ENCODE assay signal across 28 mouse cellular contexts in the genomic region with DNA sequence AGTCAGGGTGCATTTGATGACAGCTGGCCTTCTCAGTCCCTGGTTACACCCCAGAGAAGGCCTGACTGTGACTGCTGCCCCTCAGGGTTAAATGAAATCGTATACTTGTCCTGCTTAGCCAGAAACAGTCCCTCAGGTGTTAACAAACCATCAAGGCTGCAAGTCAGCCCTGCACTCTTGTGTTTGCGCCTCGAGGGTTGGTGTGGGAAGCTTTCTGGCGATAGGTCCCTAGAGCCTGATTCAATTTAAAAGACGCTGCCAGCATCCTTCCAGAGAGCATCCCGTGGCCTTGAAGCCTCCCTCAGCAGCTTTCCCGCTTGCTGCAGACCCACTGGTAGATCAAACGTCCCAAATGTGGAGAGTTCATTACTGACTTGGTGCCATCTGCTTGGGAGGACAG. TPM values are rescaled to one million over a fixed set of nuclear protein-coding genes. Genes with fewer than 3 reads are reported as not detected.
DNase-seq lines count a peak whose midpoint lies in the region; ATAC-seq and TF ChIP-seq lines count a peak whose summit lies in the region.
"Had no signal": no experiment of that assay in that cellular context is flagged by ENCODE, and none has a peak within 500 bp of the region (broad histone marks: within the 10 kb centered on the region; RNA-seq: fewer than 3 reads in every experiment).

No protein-coding gene starts in this region.

- H3K9ac ChIP-seq in embryonic facial prominence, embryonic 13.5 days, result no peak overlapping the region
- H3K9ac ChIP-seq in hindbrain, postnatal 0 days (replicated peaks; ENCODE audit: low read length), result no peak overlapping the region
- no peak overlapping the region; the same call in 1 of the 2 replicates for H3K9ac ChIP-seq in hindbrain, embryonic 16.5 days (ENCODE audit: low read depth, low read length)
- H3K9ac ChIP-seq: forebrain, embryonic 12.5 days; heart, embryonic 13.5 days; liver, embryonic 14.5 days; midbrain, embryonic 13.5 days; neural tube, embryonic 13.5 days had no signal

- H3K4me1 ChIP-seq in embryonic facial prominence, embryonic 13.5 days, result peaks cover 24% of the 10 kb centered on the region
- H3K4me1 ChIP-seq in embryonic facial prominence, embryonic 10.5 days, result peaks cover 39% of the 10 kb centered on the region
- no peaks in the 10 kb centered on the region for H3K4me1 ChIP-seq in hindbrain, postnatal 0 days (ENCODE audit: insufficient read depth, low read length)
- H3K4me1 ChIP-seq in hindbrain, embryonic 16.5 days (ENCODE audit: control insufficient read depth, insufficient read depth, low read depth, low read length), result no peaks in the 10 kb centered on the region

- no peaks in the 10 kb centered on the region for H3K9me3 ChIP-seq in embryonic facial prominence, embryonic 13.5 days
- H3K9me3 ChIP-seq in embryonic facial prominence, embryonic 10.5 days, result no peaks in the 10 kb centered on the region
- no peaks in the 10 kb centered on the region for H3K9me3 ChIP-seq in hindbrain, postnatal 0 days (ENCODE audit: low read length)
- no peaks in the 10 kb centered on the region for H3K9me3 ChIP-seq in hindbrain, embryonic 16.5 days (ENCODE audit: control insufficient read depth, low read length)
- H3K9me3 ChIP-seq: forebrain, embryonic 12.5 days; G1E; heart, embryonic 13.5 days; midbrain, embryonic 13.5 days; neural tube, embryonic 13.5 days had no signal

- H3K4me2 ChIP-seq in embryonic facial prominence, embryonic 13.5 days, result no peak overlapping the region
- H3K4me2 ChIP-seq in hindbrain, postnatal 0 days (ENCODE audit: low read depth, low read length), result no peak overlapping the region
- H3K4me2 ChIP-seq in hindbrain, embryonic 16.5 days (ENCODE audit: low read length), result no peak overlapping the region
- H3K4me2 ChIP-seq: forebrain, embryonic 12.5 days; heart, embryonic 13.5 days; midbrain, embryonic 13.5 days; neural tube, embryonic 13.5 days had no signal

- H3K27ac ChIP-seq in embryonic facial prominence, embryonic 13.5 days, result 0 out of 2 replicates have a peak overlapping the region, but pooled peaks have one; percentile 3
- H3K27ac ChIP-seq in embryonic facial prominence, embryonic 10.5 days (replicated peaks), result no peak overlapping the region; the same call in 1 of the 2 replicates
- no peak overlapping the region for H3K27ac ChIP-seq in hindbrain, postnatal 0 days
- H3K27ac ChIP-seq in hindbrain, embryonic 16.5 days (ENCODE audit: low read depth, low read length), result no peak overlapping the region; the same call in 1 of the 2 replicates
- H3K27ac ChIP-seq: forebrain, embryonic 12.5 days; heart, embryonic 13.5 days; liver, embryonic 14.5 days; macrophage; midbrain, embryonic 13.5 days; neural tube, embryonic 13.5 days had no signal

- no peak overlapping the region for H3K4me3 ChIP-seq in embryonic facial prominence, embryonic 13.5 days
- H3K4me3 ChIP-seq in embryonic facial prominence, embryonic 10.5 days, result no peak overlapping the region
- no peak overlapping the region for H3K4me3 ChIP-seq in hindbrain, postnatal 0 days (ENCODE audit: low read length)
- H3K4me3 ChIP-seq in hindbrain, embryonic 16.5 days (ENCODE audit: low read length), result no peak overlapping the region
- H3K4me3 ChIP-seq: forebrain, embryonic 12.5 days; heart, embryonic 13.5 days; midbrain, embryonic 13.5 days; neural tube, embryonic 13.5 days had no signal

- H3K27me3 ChIP-seq in embryonic facial prominence, embryonic 13.5 days, result no peaks in the 10 kb centered on the region
- H3K27me3 ChIP-seq in embryonic facial prominence, embryonic 10.5 days (replicated peaks; ENCODE audit: low read depth, poor library complexity, severe bottlenecking), result peaks cover 20% of the 10 kb centered on the region
- H3K27me3 ChIP-seq in hindbrain, postnatal 0 days (ENCODE audit: insufficient read depth, low read length), result no peaks in the 10 kb centered on the region
- no peaks in the 10 kb centered on the region for H3K27me3 ChIP-seq in hindbrain, embryonic 16.5 days (replicated peaks; ENCODE audit: control insufficient read depth, insufficient read depth, low read length)
- H3K27me3 ChIP-seq: CH12.LX; forebrain, embryonic 12.5 days; heart, embryonic 13.5 days; midbrain, embryonic 13.5 days; neural tube, embryonic 13.5 days; Patski had no signal

- no peaks in the 10 kb centered on the region for H3K36me3 ChIP-seq in embryonic facial prominence, embryonic 13.5 days
- H3K36me3 ChIP-seq in embryonic facial prominence, embryonic 10.5 days (replicated peaks), result no peaks in the 10 kb centered on the region
- H3K36me3 ChIP-seq in hindbrain, postnatal 0 days (ENCODE audit: insufficient read depth, low read length), result no peaks in the 10 kb centered on the region
- no peaks in the 10 kb centered on the region for H3K36me3 ChIP-seq in hindbrain, embryonic 16.5 days (ENCODE audit: control insufficient read depth, insufficient read depth, low read length)
- H3K36me3 ChIP-seq: forebrain, embryonic 12.5 days; G1E; heart, embryonic 13.5 days; midbrain, embryonic 13.5 days; neural tube, embryonic 13.5 days had no signal

- no peak for DNase-seq in embryonic facial prominence, embryonic 10.5 days (ENCODE audit: low spot score)
- DNase-seq in hindbrain, postnatal 0 days (ENCODE audit: low spot score), result peak; percentile 19
- DNase-seq in thymus, postnatal 25 days, result peak; percentile 46
- no peak for DNase-seq in thymus, postnatal 10 days (ENCODE audit: low spot score in 2 of 2)
- no peak for DNase-seq in kidney, adult 8-10 months
- DNase-seq: adrenal gland, postnatal 10 days; cerebellum, adult 8-10 months; cerebellum, postnatal 36 days; embryo, embryonic 11 days; gastrocnemius, postnatal 14 days; heart, adult 18-20 months; kidney, postnatal 14 days; layer of hippocampus, adult 9-11 months; liver; lung, adult 2 months; lung, postnatal 10 days had no signal

- whole genome bisulfite sequencing in embryonic facial prominence, embryonic 13.5 days, result 25% methylated on average over 8 of the region's 8 CpGs
- 35% methylated on average over 8 of the region's 8 CpGs for WGBS in embryonic facial prominence, embryonic 10.5 days
- 31% methylated on average over 8 of the region's 8 CpGs for WGBS in hindbrain, postnatal 0 days
- WGBS in hindbrain, embryonic 16.5 days, result 40% methylated on average over 8 of the region's 8 CpGs

- ATAC-seq in embryonic facial prominence, embryonic 13.5 days (ENCODE audit: insufficient number of reproducible peaks, insufficient read depth, low FRiP score, low TSS enrichment, low read depth), result no peak
- no peak for ATAC-seq in hindbrain, postnatal 0 days
- no peak for ATAC-seq in hindbrain, embryonic 16.5 days
- ATAC-seq: intestine, postnatal 0 days; midbrain, embryonic 13.5 days; Patski had no signal

- TF ChIP-seq CTCF in hindbrain, postnatal 0 days (IDR thresholded peaks at IDR 0.05; ENCODE audit: low read depth), result no peak

RNA-seq across cellular contexts. Expression of a gene that starts 27.3 kb away (rescaled TPM):
- 50.4 and 50.8 TPM in 2 replicates for polyA plus RNA-seq in embryonic facial prominence, embryonic 13.5 days (2015; fragmentation: Nextera tagmentation; extraction: Ambion mirVana)
- 13.1 and 24.6 TPM in 2 replicates for polyA plus RNA-seq in embryonic facial prominence, embryonic 10.5 days (2016; fragmentation: Nextera tagmentation; extraction: Ambion mirVana)
- total RNA-seq in hindbrain, postnatal 0 days (2014; rRNA removed), result 15.0 and 15.7 TPM in 2 replicates
- 22.7 and 24.2 TPM in 2 replicates for polyA plus RNA-seq in hindbrain, postnatal 0 days (2015; fragmentation: Nextera tagmentation; extraction: Ambion mirVana)
- 15.8 and 18.2 TPM in 2 replicates for polyA plus RNA-seq in hindbrain, embryonic 16.5 days (2015; fragmentation: Nextera tagmentation; extraction: Ambion mirVana)
- total RNA-seq: CH12.LX had no signal
- polyA plus RNA-seq: G1E, Patski had no signal

Comparison
In these comparisons a context has a peak if more than half of its experiments do, and no peak if none do; other contexts are left out.
1. DNase-seq: peak in hindbrain, postnatal 0 days (single experiment) and thymus, postnatal 25 days (single experiment); none in embryonic facial prominence, embryonic 10.5 days (single experiment), thymus, postnatal 10 days (0 of 2) and kidney, adult 8-10 months (0 of 2).